Mouse (Mus musculus): ENCODE measurements around the gene Cdc20b.

DNA sequence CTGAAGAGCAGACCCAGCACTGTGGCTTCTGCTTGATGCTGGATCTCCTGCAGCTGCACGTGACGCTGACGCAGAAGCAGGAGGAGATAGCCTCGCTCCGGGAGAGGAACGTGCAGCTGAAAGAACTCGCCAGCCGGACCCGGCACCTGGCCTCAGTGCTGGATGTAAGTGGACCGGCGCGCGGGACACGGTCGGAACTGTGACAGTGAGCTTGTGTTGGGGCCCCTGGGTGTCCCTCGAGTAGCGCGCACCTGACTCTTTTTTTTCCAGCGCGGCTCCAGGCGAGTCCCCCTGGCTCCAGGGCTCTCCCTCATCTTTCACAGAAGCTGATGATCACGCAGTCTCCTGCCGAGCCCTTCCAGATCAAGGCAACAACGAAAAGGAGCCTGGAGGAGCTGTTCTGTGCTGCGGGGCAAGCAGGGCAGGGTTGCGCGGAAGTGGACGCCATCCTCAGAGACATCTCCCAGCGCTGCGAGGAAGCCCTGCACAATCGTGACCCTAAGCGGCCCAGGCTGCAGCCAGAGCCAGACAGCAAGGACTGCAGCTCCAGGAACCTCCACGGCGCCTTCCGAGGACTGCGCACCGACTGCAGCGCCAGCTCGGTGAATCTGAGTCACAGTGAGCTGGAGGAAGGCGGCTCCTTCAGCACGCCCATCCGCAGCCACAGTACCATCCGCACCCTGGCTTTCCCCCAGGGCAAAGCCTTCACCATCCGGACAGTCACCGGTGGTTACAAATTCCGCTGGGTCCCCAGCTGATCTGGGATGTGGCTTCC lies 36.3 kb upstream of the Cdc20b start:
- no peak for TF ChIP-seq CTCF (conservative IDR thresholded peaks at IDR 0.05; ENCODE audit: low read length)
- no peak for TF ChIP-seq POU5F1 (IDR thresholded peaks at IDR 0.05; ENCODE audit: borderline replicate concordance, low read length)
- TF ChIP-seq NANOG (IDR thresholded peaks at IDR 0.05; ENCODE audit: borderline replicate concordance, low read length): no peak
